Mouse (Mus musculus) ES-Bruce4 (cell line): ENCODE measurements around the gene Zfp248. TPM values are rescaled to one million over a fixed set of nuclear protein-coding genes. Genes with fewer than 3 reads are reported as not detected.

Source experiments
- H3K27ac ChIP-seq: 2 replicates; pipeline ENCODE4 v1.5.1; 2012; ENCODE audit warnings: low read length, inconsistent platforms; ENCODE audit not compliant: insufficient read depth
- H3K27me3 ChIP-seq: 2 replicates; pipeline ENCODE4 v1.6.1; 2012; ENCODE audit warnings: mild to moderate bottlenecking, low read length, inconsistent platforms; ENCODE audit not compliant: control insufficient read depth, poor library complexity, insufficient read depth, severe bottlenecking
- H3K36me3 ChIP-seq: 2 replicates; pipeline ENCODE4 v1.6.1; 2012; ENCODE audit warnings: inconsistent platforms, mild to moderate bottlenecking, low read length, moderate library complexity; ENCODE audit not compliant: control insufficient read depth, poor library complexity, insufficient read depth, severe bottlenecking
- H3K4me1 ChIP-seq: one replicate; pipeline ENCODE4 v1.8.1; 2011; ENCODE audit warnings: low read length; ENCODE audit not compliant: control insufficient read depth, insufficient read depth
- H3K4me3 ChIP-seq: 2 replicates; pipeline ENCODE4 v1.5.1; 2011; ENCODE audit warnings: low read depth, mild to moderate bottlenecking, low read length
- H3K9ac ChIP-seq: 2 replicates; pipeline ENCODE4 v1.6.1; 2012; ENCODE audit warnings: low read depth, mild to moderate bottlenecking, inconsistent platforms; ENCODE audit not compliant: poor library complexity, severe bottlenecking
- H3K9me3 ChIP-seq: replicated peaks from 2 replicates; pipeline ENCODE4 v1.6.1; 2012; ENCODE audit warnings: mild to moderate bottlenecking, low read length, inconsistent platforms; ENCODE audit not compliant: control insufficient read depth, poor library complexity, insufficient read depth, severe bottlenecking
- CTCF ChIP-seq: IDR thresholded peaks from one replicate; pipeline ENCODE4 v1.8.1; 2011; ENCODE audit warnings: low read depth, low read length
- EP300 ChIP-seq: IDR thresholded peaks from 2 replicates; pipeline ENCODE4 v1.6.1; 2011; ENCODE audit warnings: low read depth, low read length; ENCODE audit not compliant: insufficient read depth
- POLR2A ChIP-seq: IDR thresholded peaks from one replicate; pipeline ENCODE4 v1.8.1; 2011; ENCODE audit warnings: low read length; ENCODE audit not compliant: insufficient read depth
- polyA plus RNA-seq: library from polyadenylated mRNA; stranded (reverse); fragments of >200 nt; gene quantifications from 2 replicates; pipeline ENCODE4 v1.2.4, GENCODE M21; 2011; ENCODE audit warnings: low read depth; ENCODE audit not compliant: missing spikeins, insufficient read depth, insufficient read length

The Zfp248 gene
- polyA plus RNA-seq, 1 experiment, result 5.5 TPM

- no peaks in the 10 kb centered on the region for H3K27me3 ChIP-seq
- H3K4me3 ChIP-seq, result no peak overlapping the region
- TF ChIP-seq EP300, result no peak
- no peak for TF ChIP-seq CTCF
- no peak for TF ChIP-seq POLR2A
- no peaks in the 10 kb centered on the region for H3K4me1 ChIP-seq
- H3K9ac ChIP-seq, result no peak overlapping the region
- H3K36me3 ChIP-seq, result peaks cover 13% of the 10 kb centered on the region
- no peaks in the 10 kb centered on the region for H3K9me3 ChIP-seq
- H3K27ac ChIP-seq, result no peak overlapping the region
These were observed 74.7 kb downstream of the Zfp248 start for GRCm38 (mm10) chr6:118380630-118381029.

GRCm38 (mm10) chr6:118379451-118380167 lies 75.7 kb downstream of the Zfp248 start:
- Histone ChIP-seq H3K4me3 (no peak overlapping the region), H3K36me3 (peaks cover 13% of the 10 kb centered on the region), H3K9me3 (no peaks in the 10 kb centered on the region), H3K27me3 (no peaks in the 10 kb centered on the region), H3K4me1 (no peaks in the 10 kb centered on the region), H3K9ac (no peak overlapping the region), H3K27ac (no peak overlapping the region)
- TF ChIP-seq POLR2A (no peak), CTCF (peak; percentile 86), EP300 (no peak)

DNA sequence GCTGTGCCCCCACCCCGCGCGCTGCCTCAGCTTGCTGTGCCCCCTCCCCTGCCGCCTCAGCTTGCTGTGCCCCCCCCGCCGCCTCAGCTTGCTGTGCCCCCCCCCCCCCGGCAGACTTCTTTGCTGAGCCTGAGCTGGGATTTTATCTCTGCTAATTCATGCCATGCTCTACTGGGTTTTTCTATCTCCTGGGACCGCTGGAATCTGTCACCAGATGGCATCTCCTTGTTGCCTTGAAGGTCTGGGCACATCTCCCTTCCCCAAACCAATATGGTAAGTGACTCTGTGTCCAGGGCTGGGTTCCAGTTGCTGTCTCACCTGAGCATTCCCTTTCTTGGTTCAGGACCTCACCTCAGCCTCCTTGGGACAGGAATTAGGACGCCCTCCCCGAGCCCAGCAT lies 77.7 kb downstream of the Zfp248 start:
- TF ChIP-seq CTCF, result no peak
- no peak for TF ChIP-seq EP300
- TF ChIP-seq POLR2A, result no peak
- Histone ChIP-seq H3K36me3 (peaks cover 1% of the 10 kb centered on the region; the same call in 1 of the 2 replicates), H3K4me3 (no peak overlapping the region), H3K27me3 (no peaks in the 10 kb centered on the region), H3K4me1 (no peaks in the 10 kb centered on the region), H3K27ac (no peak overlapping the region), H3K9me3 (no peaks in the 10 kb centered on the region), H3K9ac (no peak overlapping the region)

Other genes starting within 250 kb of the Zfp248 start
- 78.2 and 83.3 TPM in 2 replicates for gene Bms1, start 36.1 kb downstream of the Zfp248 start, polyA plus RNA-seq
- 2.3 and 2.4 TPM in 2 replicates for gene Zfp9, start 23.8 kb upstream of the Zfp248 start, polyA plus RNA-seq
- gene Ankrd26, start 106.7 kb upstream of the Zfp248 start, polyA plus RNA-seq, result 10.6 and 14.0 TPM in 2 replicates